Mouse (Mus musculus): ENCODE measurements at regions not wholly inside any gene's neighbourhood (a gene's known extent, or its start where the extent isn't known, plus 50 kb on each side); places are given as distances from the start of the nearest gene placed in this dataset.
A peak's percentile ranks its signal among the peaks of the same experiment; 100 is the strongest.

- H3K36me3 ChIP-seq = no peaks in the 10 kb centered on the region
- no peak overlapping the region for H3K9ac ChIP-seq
- no peak overlapping the region for H3K27ac ChIP-seq
- 95% methylated on average over 1 of the region's 1 CpGs for WGBS
- H3K27me3 ChIP-seq = no peaks in the 10 kb centered on the region
- no peaks in the 10 kb centered on the region for H3K9me3 ChIP-seq
- H3K4me1 ChIP-seq (replicated peaks) = no peaks in the 10 kb centered on the region
- ATAC-seq (ENCODE audit: low FRiP score) = no peak
- no peak overlapping the region for H3K4me3 ChIP-seq
- no peak overlapping the region for H3K4me2 ChIP-seq
These were observed 151.0 kb downstream of the Plekhb2 start for GRCm38 (mm10) chr1:35000801-35001200.

GRCm38 (mm10) chr1:35017471-35017870 is 167.7 kb downstream of the Plekhb2 start:
- Histone ChIP-seq H3K4me1 (replicated peaks) (no peaks in the 10 kb centered on the region), H3K4me2 (no peak overlapping the region), H3K36me3 (no peaks in the 10 kb centered on the region), H3K9ac (no peak overlapping the region), H3K27ac (no peak overlapping the region), H3K27me3 (no peaks in the 10 kb centered on the region), H3K9me3 (no peaks in the 10 kb centered on the region), H3K4me3 (no peak overlapping the region)
- WGBS = 74% methylated on average over 4 of the region's 4 CpGs
- no peak for ATAC-seq (ENCODE audit: low FRiP score)

- Histone ChIP-seq H3K36me3 (no peaks in the 10 kb centered on the region), H3K4me3 (no peak overlapping the region), H3K4me2 (no peak overlapping the region), H3K27me3 (no peaks in the 10 kb centered on the region), H3K4me1 (replicated peaks) (no peaks in the 10 kb centered on the region), H3K9ac (no peak overlapping the region), H3K9me3 (no peaks in the 10 kb centered on the region), H3K27ac (no peak overlapping the region)
- WGBS = 67% methylated on average over 4 of the region's 4 CpGs
- ATAC-seq (ENCODE audit: low FRiP score) = no peak
These were observed 182.8 kb downstream of the Plekhb2 start for GRCm38 (mm10) chr1:35032619-35033018.

GRCm38 (mm10) chr1:35072811-35073210 is 223.0 kb downstream of the Plekhb2 start:
- Histone ChIP-seq H3K36me3 (no peaks in the 10 kb centered on the region), H3K27me3 (no peaks in the 10 kb centered on the region), H3K9ac (no peak overlapping the region), H3K4me3 (no peak overlapping the region), H3K4me2 (no peak overlapping the region), H3K4me1 (replicated peaks) (no peaks in the 10 kb centered on the region), H3K9me3 (no peaks in the 10 kb centered on the region), H3K27ac (no peak overlapping the region)
- ATAC-seq (ENCODE audit: low FRiP score) = no peak
- WGBS = 89% methylated on average over 1 of the region's 1 CpGs

GRCm38 (mm10) chr1:35094873-35095272 is 245.1 kb downstream of the Plekhb2 start:
- no peaks in the 10 kb centered on the region for H3K27me3 ChIP-seq
- WGBS = 41% methylated on average over 1 of the region's 1 CpGs
- H3K9ac ChIP-seq = no peak overlapping the region
- ATAC-seq (ENCODE audit: low FRiP score) = no peak
- no peak overlapping the region for H3K4me3 ChIP-seq
- no peaks in the 10 kb centered on the region for H3K9me3 ChIP-seq
- no peaks in the 10 kb centered on the region for H3K4me1 ChIP-seq (replicated peaks)
- H3K36me3 ChIP-seq = no peaks in the 10 kb centered on the region
- no peak overlapping the region for H3K4me2 ChIP-seq
- no peak overlapping the region for H3K27ac ChIP-seq

GRCm38 (mm10) chr1:35095785-35096184 is 246.0 kb downstream of the Plekhb2 start:
- Histone ChIP-seq H3K9me3 (no peaks in the 10 kb centered on the region), H3K27me3 (no peaks in the 10 kb centered on the region), H3K4me3 (no peak overlapping the region), H3K36me3 (no peaks in the 10 kb centered on the region), H3K4me2 (no peak overlapping the region), H3K9ac (no peak overlapping the region), H3K27ac (no peak overlapping the region), H3K4me1 (replicated peaks) (no peaks in the 10 kb centered on the region)
- no peak for ATAC-seq (ENCODE audit: low FRiP score)
- 39% methylated on average over 2 of the region's 2 CpGs for WGBS

GRCm38 (mm10) chr1:35106665-35107064 is 256.9 kb downstream of the Plekhb2 start:
- WGBS = 77% methylated on average over 1 of the region's 1 CpGs
- Histone ChIP-seq H3K36me3 (no peaks in the 10 kb centered on the region), H3K9me3 (no peaks in the 10 kb centered on the region), H3K27me3 (no peaks in the 10 kb centered on the region), H3K4me3 (no peak overlapping the region), H3K27ac (no peak overlapping the region), H3K4me1 (replicated peaks) (no peaks in the 10 kb centered on the region), H3K4me2 (no peak overlapping the region), H3K9ac (no peak overlapping the region)
- peak; percentile 66; the same call in 1 of the 2 replicates for ATAC-seq (ENCODE audit: low FRiP score)

GRCm38 (mm10) chr1:35109801-35110200 is 260.0 kb downstream of the Plekhb2 start:
- 66% methylated on average over 1 of the region's 1 CpGs for WGBS
- H3K27ac ChIP-seq = no peak overlapping the region
- no peak overlapping the region for H3K4me2 ChIP-seq
- ATAC-seq (ENCODE audit: low FRiP score) = no peak
- no peaks in the 10 kb centered on the region for H3K9me3 ChIP-seq
- H3K4me1 ChIP-seq (replicated peaks) = no peaks in the 10 kb centered on the region
- H3K9ac ChIP-seq = no peak overlapping the region
- no peaks in the 10 kb centered on the region for H3K27me3 ChIP-seq
- no peaks in the 10 kb centered on the region for H3K36me3 ChIP-seq
- no peak overlapping the region for H3K4me3 ChIP-seq

- Histone ChIP-seq H3K9me3 (peaks cover 13% of the 10 kb centered on the region), H3K4me1 (replicated peaks) (no peaks in the 10 kb centered on the region), H3K4me2 (no peak overlapping the region), H3K27ac (no peak overlapping the region), H3K27me3 (no peaks in the 10 kb centered on the region), H3K4me3 (no peak overlapping the region), H3K9ac (no peak overlapping the region), H3K36me3 (no peaks in the 10 kb centered on the region)
- ATAC-seq (ENCODE audit: low FRiP score) = no peak
These were observed 265.7 kb downstream of the Plekhb2 start for GRCm38 (mm10) chr1:35115521-35115920.

GRCm38 (mm10) chr1:35137907-35138306 is 288.1 kb downstream of the Plekhb2 start:
- Histone ChIP-seq H3K27me3 (no peaks in the 10 kb centered on the region), H3K4me1 (replicated peaks) (no peaks in the 10 kb centered on the region), H3K9me3 (no peaks in the 10 kb centered on the region), H3K36me3 (no peaks in the 10 kb centered on the region), H3K27ac (no peak overlapping the region), H3K4me3 (no peak overlapping the region), H3K9ac (no peak overlapping the region), H3K4me2 (no peak overlapping the region)
- 85% methylated on average over 3 of the region's 3 CpGs for WGBS
- ATAC-seq (ENCODE audit: low FRiP score) = no peak

GRCm38 (mm10) chr1:35149036-35149435 is 299.3 kb downstream of the Plekhb2 start:
- Histone ChIP-seq H3K27ac (no peak overlapping the region), H3K27me3 (no peaks in the 10 kb centered on the region), H3K36me3 (no peaks in the 10 kb centered on the region), H3K9ac (no peak overlapping the region), H3K9me3 (no peaks in the 10 kb centered on the region), H3K4me2 (no peak overlapping the region), H3K4me3 (no peak overlapping the region), H3K4me1 (replicated peaks) (no peaks in the 10 kb centered on the region)
- ATAC-seq (ENCODE audit: low FRiP score) = no peak

- H3K4me1 ChIP-seq (replicated peaks) = no peaks in the 10 kb centered on the region
- H3K36me3 ChIP-seq = no peaks in the 10 kb centered on the region
- H3K4me2 ChIP-seq = no peak overlapping the region
- no peaks in the 10 kb centered on the region for H3K27me3 ChIP-seq
- no peak overlapping the region for H3K27ac ChIP-seq
- H3K9ac ChIP-seq = no peak overlapping the region
- no peaks in the 10 kb centered on the region for H3K9me3 ChIP-seq
- no peak overlapping the region for H3K4me3 ChIP-seq
- ATAC-seq (ENCODE audit: low FRiP score) = no peak
These were observed 312.7 kb downstream of the Plekhb2 start for GRCm38 (mm10) chr1:35162506-35162905.

- no peak overlapping the region for H3K4me2 ChIP-seq
- no peak overlapping the region for H3K9ac ChIP-seq
- peak overlapping the region; percentile 61 for H3K27ac ChIP-seq
- H3K36me3 ChIP-seq = no peaks in the 10 kb centered on the region
- H3K27me3 ChIP-seq = no peaks in the 10 kb centered on the region
- no peak for ATAC-seq (ENCODE audit: low FRiP score)
- no peaks in the 10 kb centered on the region for H3K9me3 ChIP-seq
- peaks cover 19% of the 10 kb centered on the region for H3K4me1 ChIP-seq (replicated peaks)
- H3K4me3 ChIP-seq = no peak overlapping the region
- WGBS = 82% methylated on average over 2 of the region's 2 CpGs
These were observed 350.9 kb downstream of the Plekhb2 start for GRCm38 (mm10) chr1:35200656-35201055.

All from hindbrain, embryonic 13.5 days (tissue).